Mouse (Mus musculus) midbrain, embryonic 11.5 days (tissue): ENCODE data around the gene Zfp1. TPM values are rescaled to one million over a fixed set of nuclear protein-coding genes. Genes with fewer than 3 reads are reported as not detected.

ENCODE experiments used
- ATAC-seq: fragments of 200-750 bp; cut with Nextera tagmentation; 2 replicates; pipeline ENCODE4 v1.8.0; 2017; ENCODE audit warnings: moderate TSS enrichment, moderate library complexity; ENCODE audit not compliant: low FRiP score
- DNase-seq: peaks from one replicate; pipeline ENCODE4 v3.0.0; 2015; ENCODE audit warnings: low spot score; ENCODE audit errors: missing footprints
- H3K27ac ChIP-seq: fragments of 300-500 bp; sonication (generic); 2 replicates; pipeline ENCODE4 v1.5.1; 2014; ENCODE audit warnings: low read depth, low read length
- H3K27me3 ChIP-seq: fragments of 300-500 bp; sonication (generic); 2 replicates; pipeline ENCODE4 v1.6.1; 2014; ENCODE audit warnings: mild to moderate bottlenecking, low read length, moderate library complexity, mixed read lengths; ENCODE audit not compliant: control insufficient read depth, insufficient read depth
- H3K36me3 ChIP-seq: fragments of 300-500 bp; sonication (generic); 2 replicates; pipeline ENCODE4 v1.6.1; 2014; ENCODE audit warnings: mild to moderate bottlenecking, low read length, moderate library complexity, mixed read lengths; ENCODE audit not compliant: control insufficient read depth, insufficient read depth
- H3K4me1 ChIP-seq: fragments of 300-500 bp; sonication (generic); 2 replicates; pipeline ENCODE4 v1.6.1; 2014; ENCODE audit warnings: low read length; ENCODE audit not compliant: control insufficient read depth, insufficient read depth
- H3K4me2 ChIP-seq: fragments of 300-500 bp; sonication (generic); 2 replicates; pipeline ENCODE4 v1.6.1; 2014; ENCODE audit warnings: mild to moderate bottlenecking, moderate library complexity
- H3K4me3 ChIP-seq: fragments of 300-500 bp; sonication (generic); 2 replicates; pipeline ENCODE4 v1.5.1; 2014; ENCODE audit warnings: low read depth, low read length
- H3K9ac ChIP-seq: fragments of 300-500 bp; sonication (generic); 2 replicates; pipeline ENCODE4 v1.6.1; 2014; ENCODE audit warnings: low read length
- H3K9me3 ChIP-seq: fragments of 300-500 bp; sonication (generic); 2 replicates; pipeline ENCODE4 v1.6.1; 2016; ENCODE audit warnings: low read length; ENCODE audit not compliant: control insufficient read depth
- WGBS: fragments of 180-500 bp; shearing (Covaris S2); extraction: QIAGEN DNeasy Blood & Tissue Kit; methylation state at CpG from one replicate; pipeline ENCODE4 v1.1.7; 2014; 5-methylcytosine and 5-hydroxymethylcytosine counted together
- polyA plus RNA-seq: library from polyadenylated mRNA; unstranded; fragments of >200 nt; fragmentation: Nextera tagmentation; extraction: Ambion mirVana; gene quantifications from 2 replicates; pipeline ENCODE4 v1.2.1, GENCODE M21; 2014

The Zfp1 gene
- polyA plus RNA-seq = 23.8 and 25.6 TPM in 2 replicates

GRCm38 (mm10) chr8:111643264-111644141 lies at the start of gene Zfp1:
Gene Zfp1, plus strand, starts transcription at chr8:111643401.
- Histone ChIP-seq H3K27ac (peak within 1 kb of the TSS; percentile 71), H3K27me3 (no peaks in the 10 kb centered on the region), H3K36me3 (peaks cover 3% of the 10 kb centered on the region; the same call in 1 of the 2 replicates), H3K4me3 (peak within 1 kb of the TSS; percentile 80), H3K4me1 (peaks cover 4% of the 10 kb centered on the region), H3K4me2 (peak within 1 kb of the TSS; percentile 64), H3K9me3 (no peaks in the 10 kb centered on the region), H3K9ac (peak within 1 kb of the TSS; percentile 93)
- peak; percentile 98 for ATAC-seq
- under 1% methylated on average over 68 of the region's 75 CpGs for WGBS
- peak; percentile 99 for DNase-seq

DNA sequence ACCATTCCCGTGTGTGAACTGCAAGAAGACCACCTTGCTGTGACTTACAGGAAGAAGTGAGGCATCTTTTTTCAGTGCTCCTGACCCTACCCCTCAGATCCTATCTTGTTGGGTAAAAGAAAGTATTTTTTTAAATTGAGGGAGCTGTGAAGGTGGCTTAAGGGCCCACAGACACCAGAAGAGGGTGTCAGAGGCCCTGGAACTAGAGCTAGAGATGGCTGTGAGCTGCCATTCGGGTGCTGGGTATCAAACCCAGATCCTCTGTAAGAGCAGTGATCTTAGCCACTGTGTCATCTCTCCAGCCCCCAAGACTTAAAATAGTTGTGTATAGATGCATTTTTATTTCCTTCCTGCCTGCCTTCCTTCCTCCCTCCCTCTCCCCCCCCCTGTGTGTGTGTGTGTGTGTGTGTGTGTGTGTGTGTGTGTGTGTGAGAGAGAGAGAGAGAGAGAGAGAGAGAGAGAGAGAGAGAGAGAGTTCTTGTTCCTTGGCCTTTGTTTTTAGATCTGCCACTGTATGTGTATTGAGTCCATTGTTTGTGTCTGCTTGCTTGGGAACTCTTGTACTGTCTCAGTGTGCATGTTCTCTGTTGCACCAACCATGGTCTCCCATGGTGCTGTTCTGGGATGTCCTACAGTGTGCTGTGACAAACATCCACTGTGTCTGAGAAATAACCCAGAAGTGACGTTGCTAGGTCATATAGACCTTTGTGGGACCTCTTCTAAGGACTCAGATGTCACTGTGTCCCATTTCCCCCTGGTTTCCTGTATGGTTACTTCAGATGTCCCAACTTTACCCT lies 49.0 kb upstream of the Zfp1 start:
- ATAC-seq (no peak), DNase-seq (no peak)
- Histone ChIP-seq H3K36me3 (no peaks in the 10 kb centered on the region), H3K4me2 (no peak overlapping the region), H3K9me3 (no peaks in the 10 kb centered on the region), H3K27ac (no peak overlapping the region), H3K4me3 (no peak overlapping the region), H3K4me1 (peaks cover 10% of the 10 kb centered on the region), H3K9ac (no peak overlapping the region), H3K27me3 (no peaks in the 10 kb centered on the region)
- WGBS = 86% methylated on average over 3 of the region's 3 CpGs

DNA sequence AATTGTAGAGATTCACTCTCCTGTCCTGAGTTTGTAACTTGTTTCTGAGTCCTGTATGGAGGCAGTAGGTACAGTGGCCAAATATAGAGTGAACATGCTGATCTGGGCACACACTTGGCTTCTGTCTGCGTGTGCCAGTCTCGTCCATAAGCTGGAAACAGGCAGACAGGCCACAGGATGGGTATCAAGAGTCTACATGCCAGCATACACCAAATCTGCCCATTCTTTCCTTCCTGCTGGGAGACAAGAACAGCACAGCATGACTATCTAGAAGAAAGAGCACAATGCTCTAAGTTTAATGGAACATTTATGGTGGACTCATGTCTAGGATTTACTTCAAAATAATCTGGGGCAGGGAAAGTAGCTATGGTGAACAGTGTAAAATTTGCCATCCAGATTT lies 48.2 kb upstream of the Zfp1 start:
- DNase-seq (no peak), ATAC-seq (no peak)
- no peaks in the 10 kb centered on the region for H3K9me3 ChIP-seq
- WGBS = 97% methylated on average over 2 of the region's 2 CpGs
- H3K4me3 ChIP-seq = no peak overlapping the region
- no peak overlapping the region for H3K4me2 ChIP-seq
- H3K27me3 ChIP-seq = no peaks in the 10 kb centered on the region
- no peak overlapping the region for H3K27ac ChIP-seq
- H3K4me1 ChIP-seq = peaks cover 10% of the 10 kb centered on the region
- H3K9ac ChIP-seq = no peak overlapping the region
- H3K36me3 ChIP-seq = no peaks in the 10 kb centered on the region

DNA sequence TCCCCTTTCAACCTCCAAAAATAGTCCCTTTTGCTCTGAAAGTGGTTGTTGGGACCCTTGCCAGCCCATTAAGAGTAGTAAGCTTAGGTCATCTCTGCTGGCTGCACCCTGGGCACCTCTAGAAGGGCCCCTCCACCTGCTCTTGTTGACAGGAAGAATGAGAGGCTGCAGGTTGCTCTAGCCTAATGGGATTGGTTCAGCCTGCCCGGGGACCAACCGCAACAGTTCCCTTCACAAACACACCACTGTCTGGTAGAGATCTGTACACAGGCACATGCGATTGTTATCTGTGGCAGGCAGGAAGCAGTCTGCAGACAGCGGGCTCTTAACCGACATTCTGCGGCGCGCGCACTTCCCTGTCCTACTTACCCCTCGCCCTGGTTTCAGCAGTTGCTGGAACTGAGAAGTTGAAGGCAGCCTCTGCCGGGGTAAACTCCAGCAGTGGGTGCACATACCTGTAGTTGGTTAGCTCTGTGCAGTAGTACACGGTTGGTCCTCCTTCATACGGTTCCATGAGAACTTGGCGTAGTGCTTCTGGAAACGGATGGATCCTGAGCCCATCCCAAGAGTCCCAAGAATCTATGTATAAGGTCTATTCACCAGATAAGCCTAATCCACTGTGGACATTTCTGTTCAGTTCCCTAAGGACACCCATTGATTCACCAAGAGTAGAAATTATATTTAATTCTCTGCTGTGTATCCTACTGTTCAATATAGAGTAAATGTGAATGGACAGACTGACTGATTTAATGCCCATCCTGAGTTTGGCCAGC lies 47.3 kb upstream of the Zfp1 start:
- H3K9ac ChIP-seq = no peak overlapping the region
- no peaks in the 10 kb centered on the region for H3K9me3 ChIP-seq
- no peaks in the 10 kb centered on the region for H3K27me3 ChIP-seq
- peaks cover 10% of the 10 kb centered on the region for H3K4me1 ChIP-seq
- H3K4me2 ChIP-seq = no peak overlapping the region
- DNase-seq = no peak
- ATAC-seq = no peak
- 88% methylated on average over 15 of the region's 15 CpGs for WGBS
- no peak overlapping the region for H3K27ac ChIP-seq
- H3K4me3 ChIP-seq = no peak overlapping the region
- no peaks in the 10 kb centered on the region for H3K36me3 ChIP-seq

DNA sequence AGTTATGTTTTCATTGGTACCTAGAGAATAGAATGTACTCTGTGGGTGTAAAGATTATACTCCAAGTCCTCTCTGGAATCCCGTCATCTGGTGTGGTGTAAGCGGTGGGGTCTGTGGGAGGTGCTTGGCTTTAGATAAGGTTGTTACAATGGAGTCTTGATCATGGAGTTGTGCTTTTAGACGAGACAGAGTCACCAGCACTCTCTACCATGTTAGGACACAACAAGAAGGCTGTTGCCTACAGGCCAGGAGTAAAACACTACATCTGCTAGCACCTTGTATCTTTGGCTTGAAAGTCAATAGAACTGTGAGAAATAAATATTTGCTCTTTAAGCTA lies 46.7 kb upstream of the Zfp1 start:
- H3K9me3 ChIP-seq = no peaks in the 10 kb centered on the region
- H3K27ac ChIP-seq = no peak overlapping the region
- no peaks in the 10 kb centered on the region for H3K36me3 ChIP-seq
- WGBS = 69% methylated on average over 3 of the region's 3 CpGs
- peaks cover 10% of the 10 kb centered on the region for H3K4me1 ChIP-seq
- no peaks in the 10 kb centered on the region for H3K27me3 ChIP-seq
- no peak overlapping the region for H3K4me2 ChIP-seq
- H3K4me3 ChIP-seq = no peak overlapping the region
- DNase-seq (no peak), ATAC-seq (no peak)
- no peak overlapping the region for H3K9ac ChIP-seq

DNA sequence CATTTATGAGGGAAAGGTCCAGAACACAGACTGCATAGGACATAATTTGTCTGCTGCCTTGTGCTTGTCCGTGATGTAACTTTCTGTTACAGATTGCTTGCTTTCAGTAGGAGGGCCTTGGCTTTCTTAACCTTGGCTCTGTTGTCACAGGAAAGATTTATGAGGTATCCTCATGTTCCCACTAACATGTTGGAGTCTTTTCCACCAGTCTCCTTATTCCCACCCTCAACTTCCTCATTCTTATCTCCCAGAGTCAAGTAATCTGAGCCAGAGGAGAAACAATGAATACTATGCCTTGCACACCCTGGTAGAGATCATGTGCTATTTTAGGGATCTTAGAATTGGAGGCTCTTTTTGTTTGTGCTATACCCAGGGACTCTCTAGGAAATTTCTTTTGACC lies 45.9 kb upstream of the Zfp1 start:
- WGBS = 74% methylated on average over 1 of the region's 1 CpGs
- no peak for DNase-seq
- H3K9me3 ChIP-seq = no peaks in the 10 kb centered on the region
- H3K4me3 ChIP-seq = no peak overlapping the region
- H3K4me1 ChIP-seq = peaks cover 10% of the 10 kb centered on the region
- ATAC-seq = no peak
- H3K9ac ChIP-seq = no peak overlapping the region
- H3K4me2 ChIP-seq = no peak overlapping the region
- H3K27me3 ChIP-seq = no peaks in the 10 kb centered on the region
- H3K36me3 ChIP-seq = no peaks in the 10 kb centered on the region
- no peak overlapping the region for H3K27ac ChIP-seq

DNA sequence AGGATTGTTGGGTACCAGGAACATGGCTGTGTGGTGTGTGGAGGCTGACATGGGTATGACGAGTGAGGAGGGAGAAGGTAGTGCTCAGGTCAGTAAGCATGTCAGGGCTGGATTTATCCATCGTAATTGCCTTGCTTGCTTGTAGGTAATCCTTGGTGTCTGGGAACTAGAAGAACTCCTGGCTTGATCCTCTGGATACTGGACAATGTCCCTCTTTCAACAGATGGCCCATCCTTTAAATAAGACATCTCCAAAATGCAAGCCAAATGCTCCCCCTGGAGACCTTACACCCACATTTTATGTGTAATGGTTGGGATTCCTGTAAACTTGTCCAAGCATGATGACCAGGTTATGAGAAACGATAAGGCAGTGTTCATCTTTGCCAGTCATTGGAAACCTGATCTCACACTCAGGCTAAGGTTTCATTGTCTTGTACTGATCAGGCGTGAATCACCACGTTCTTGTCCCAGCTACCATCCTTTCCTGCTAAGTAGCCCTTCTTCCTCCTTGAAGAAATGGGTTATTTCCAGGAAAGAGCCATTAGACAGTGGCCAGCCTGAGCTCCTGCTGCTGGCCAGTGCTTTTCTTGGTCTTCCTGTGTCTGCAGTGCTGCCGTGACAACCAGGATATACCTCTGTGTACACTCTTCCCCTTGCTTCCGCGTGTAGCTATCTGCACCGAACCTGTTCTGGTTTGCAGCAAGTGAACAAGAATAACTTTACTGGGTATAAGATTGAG lies 43.3 kb upstream of the Zfp1 start:
- DNase-seq (no peak), ATAC-seq (no peak)
- Histone ChIP-seq H3K4me2 (no peak overlapping the region), H3K36me3 (no peaks in the 10 kb centered on the region), H3K4me1 (peaks cover 10% of the 10 kb centered on the region), H3K27ac (no peak overlapping the region), H3K9ac (no peak overlapping the region), H3K4me3 (no peak overlapping the region), H3K9me3 (no peaks in the 10 kb centered on the region), H3K27me3 (no peaks in the 10 kb centered on the region)
- 80% methylated on average over 9 of the region's 9 CpGs for WGBS

DNA sequence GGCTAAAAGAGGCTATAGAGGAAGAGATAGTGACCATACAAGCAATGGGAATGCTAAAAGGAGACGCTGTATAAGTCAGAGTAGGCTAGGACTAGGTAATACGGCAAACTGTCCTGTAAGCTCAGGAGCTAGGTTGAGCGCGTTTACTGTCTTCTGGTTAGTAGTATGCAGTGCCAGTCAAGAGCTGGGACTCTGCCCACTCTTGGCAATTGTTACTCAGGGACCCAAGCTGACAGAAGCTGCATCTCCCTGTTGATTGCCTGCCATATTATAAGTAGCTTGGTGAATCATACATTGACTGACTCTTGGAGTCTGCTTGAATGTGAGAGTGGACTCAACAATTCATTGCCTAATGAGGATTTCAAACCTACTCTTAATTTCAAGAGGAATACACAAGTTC lies 41.2 kb upstream of the Zfp1 start:
- Histone ChIP-seq H3K4me1 (peaks cover under 1% of the 10 kb centered on the region; the same call in 1 of the 2 replicates), H3K9ac (no peak overlapping the region), H3K27me3 (no peaks in the 10 kb centered on the region), H3K27ac (no peak overlapping the region), H3K4me2 (no peak overlapping the region), H3K4me3 (no peak overlapping the region), H3K9me3 (no peaks in the 10 kb centered on the region), H3K36me3 (no peaks in the 10 kb centered on the region)
- 96% methylated on average over 4 of the region's 4 CpGs for WGBS
- DNase-seq (no peak), ATAC-seq (no peak)
